Mouse (Mus musculus) sigmoid colon, adult 10 weeks (tissue): Measurements from ENCODE around the gene Hoxa2. TPM values are rescaled to one million over a fixed set of nuclear protein-coding genes. Genes with fewer than 3 reads are reported as not detected.

Source experiments
- polyA plus RNA-seq: library from polyadenylated mRNA; stranded (reverse); fragments of 350-450 nt; fragmentation: Illumina TruSeq; extraction: RNeasy Lipid Tissue Mini Kit (QIAGEN cat#74804); gene quantifications from one replicate; pipeline ENCODE4 v1.2.3, GENCODE M21; 2014; ENCODE audit warnings: low read depth, low replicate concordance

The Hoxa2 gene
- polyA plus RNA-seq, result 10.2 TPM

DNA sequence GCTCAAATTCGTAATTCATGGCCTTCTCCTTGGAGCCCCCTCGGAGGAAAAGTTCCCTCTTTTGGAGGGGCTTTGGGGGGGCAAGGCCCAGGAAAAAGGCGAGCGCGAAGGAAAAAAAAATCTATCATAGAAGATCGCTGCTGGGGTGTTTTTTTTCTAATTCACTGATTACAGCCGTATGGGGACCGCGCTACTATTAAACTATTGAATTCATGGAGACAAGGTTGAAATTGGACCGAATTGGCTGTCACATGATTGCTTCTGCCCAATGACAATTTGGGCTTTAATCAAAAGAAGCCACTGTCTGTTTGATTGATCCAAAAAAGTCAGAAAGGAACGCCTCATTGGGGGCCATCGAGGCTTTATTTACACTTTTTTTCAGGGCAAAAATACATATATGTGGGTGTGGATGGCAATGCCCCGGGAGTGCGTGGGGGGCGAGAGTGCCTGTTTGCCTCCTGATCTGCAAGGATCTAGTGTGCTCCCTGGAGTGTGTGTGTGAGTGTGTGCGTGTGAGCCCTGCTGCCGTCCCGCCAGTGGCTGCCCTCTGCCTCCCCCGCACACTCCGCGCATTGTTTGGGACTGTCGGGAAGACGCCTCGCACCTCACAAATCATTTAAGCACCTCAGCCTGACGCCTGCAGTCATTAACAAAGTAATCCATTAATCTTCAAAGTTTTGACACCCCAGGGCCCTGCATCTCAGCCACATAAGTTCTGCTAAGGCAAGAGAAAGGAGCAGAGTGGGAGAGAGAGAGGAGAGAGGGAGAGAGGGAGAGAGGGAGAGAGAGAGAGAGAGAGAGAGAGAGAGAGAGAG lies at the start of gene Hoxa2:
TSS of gene Hoxa2 (minus strand) at position 206 of the 815 bp plus-strand sequence.

DNA sequence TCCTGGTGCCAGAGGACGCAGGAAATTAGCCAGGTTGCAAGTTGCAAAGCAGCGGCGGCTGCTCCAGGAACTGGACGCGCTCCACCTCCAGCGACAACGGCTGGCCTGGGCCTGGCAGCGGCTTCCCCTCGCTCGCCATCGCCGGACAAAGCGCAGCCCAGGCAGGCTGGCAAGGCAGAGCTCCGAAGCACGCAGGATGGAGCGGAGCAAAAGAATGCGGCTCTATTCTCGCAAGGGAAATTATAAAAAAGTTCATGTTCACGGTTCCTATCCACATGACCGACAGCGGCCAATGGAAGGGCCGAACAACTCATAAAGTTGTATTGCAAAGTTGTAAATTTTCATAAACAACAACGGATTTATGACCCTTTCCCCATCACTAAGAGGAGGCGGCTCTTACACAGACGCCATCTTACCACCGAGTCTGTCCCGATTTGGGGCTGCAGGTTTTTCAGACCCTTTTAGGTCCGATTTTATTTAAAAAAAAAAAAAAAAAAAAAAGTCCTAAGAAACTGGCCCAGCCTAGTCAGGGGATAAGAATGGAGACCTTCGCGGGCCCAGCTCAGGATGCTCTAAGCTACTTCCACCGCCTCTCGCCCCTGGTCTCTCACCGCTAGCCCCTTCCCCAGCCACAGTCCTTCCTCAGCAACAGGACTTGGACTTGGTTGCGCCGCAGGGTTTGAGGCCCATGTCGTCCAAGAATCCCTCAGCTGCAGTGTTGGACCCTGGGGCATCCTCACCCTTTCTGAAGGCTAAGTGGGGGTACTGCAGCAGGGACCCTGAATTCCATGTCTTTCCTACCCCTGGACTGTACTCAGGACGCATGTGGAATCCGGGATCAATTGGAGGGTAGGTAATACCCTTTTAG lies 48.7 kb upstream of the Hoxa2 start, which contains the start of the genes Hoxa3 and Gm28308:
TSS of gene Hoxa3 (minus strand) at position 218 of the 868 bp plus-strand sequence.
TSS of gene Gm28308 (minus strand) at position 221 of the 868 bp plus-strand sequence.

GRCm38 (mm10) chr6:52208072-52208867 lies 43.6 kb upstream of the Hoxa2 start, which contains the start of gene Hoxa6:
Gene Hoxa6, minus strand, starts transcription at chr6:52208722.

GRCm38 (mm10) chr6:52204050-52204752 lies 39.6 kb upstream of the Hoxa2 start, which contains the start of gene Hoxa5:
Gene Hoxa5, minus strand, starts transcription at chr6:52204587.

DNA sequence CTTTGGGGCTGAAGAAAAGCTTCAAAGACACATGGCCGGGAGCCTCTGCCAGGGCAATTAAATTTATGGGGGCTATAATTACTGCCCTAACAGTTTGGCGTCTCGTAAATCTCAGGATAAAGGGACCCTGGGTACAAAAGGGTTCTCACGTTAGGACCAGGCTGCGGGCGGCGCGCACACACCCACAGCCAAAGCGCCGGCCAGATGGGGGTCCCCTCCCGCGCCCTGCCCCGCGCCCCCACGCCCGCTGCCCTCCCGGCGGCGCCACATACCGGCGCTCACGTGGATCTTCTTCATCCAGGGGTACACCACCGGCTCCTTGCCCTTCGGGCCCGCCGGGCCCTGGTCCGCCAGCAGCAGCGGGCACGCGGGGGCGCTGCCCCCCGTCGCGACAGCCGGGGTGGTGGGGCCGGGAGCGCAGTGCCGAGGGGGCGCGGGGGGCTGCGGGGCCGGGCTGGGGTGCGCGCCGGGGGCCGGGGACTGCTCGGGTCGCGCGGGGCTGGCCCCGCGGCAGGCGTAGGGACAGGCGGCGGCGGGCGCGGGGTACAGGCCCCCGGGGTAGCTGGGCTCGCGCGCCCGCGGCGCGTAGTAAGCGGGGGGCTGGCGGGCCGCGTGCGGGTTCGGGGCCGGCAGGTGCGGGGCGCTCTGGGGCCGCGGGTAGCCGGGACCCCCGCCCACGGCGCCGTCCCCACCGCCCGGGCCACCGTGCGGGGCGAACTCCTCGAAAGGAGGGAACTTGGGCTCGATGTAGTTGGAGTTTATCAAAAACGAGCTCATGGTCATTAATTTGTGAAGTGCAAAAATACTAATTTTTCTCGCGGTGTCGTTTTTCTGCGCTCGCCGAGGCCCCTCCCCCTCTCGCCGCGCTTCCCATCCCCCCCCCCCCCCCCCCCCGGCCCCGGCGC lies 26.5 kb upstream of the Hoxa2 start, which contains the start of gene Hoxa4:
TSS of gene Hoxa4 (minus strand) at position 848 of the 905 bp plus-strand sequence.

DNA sequence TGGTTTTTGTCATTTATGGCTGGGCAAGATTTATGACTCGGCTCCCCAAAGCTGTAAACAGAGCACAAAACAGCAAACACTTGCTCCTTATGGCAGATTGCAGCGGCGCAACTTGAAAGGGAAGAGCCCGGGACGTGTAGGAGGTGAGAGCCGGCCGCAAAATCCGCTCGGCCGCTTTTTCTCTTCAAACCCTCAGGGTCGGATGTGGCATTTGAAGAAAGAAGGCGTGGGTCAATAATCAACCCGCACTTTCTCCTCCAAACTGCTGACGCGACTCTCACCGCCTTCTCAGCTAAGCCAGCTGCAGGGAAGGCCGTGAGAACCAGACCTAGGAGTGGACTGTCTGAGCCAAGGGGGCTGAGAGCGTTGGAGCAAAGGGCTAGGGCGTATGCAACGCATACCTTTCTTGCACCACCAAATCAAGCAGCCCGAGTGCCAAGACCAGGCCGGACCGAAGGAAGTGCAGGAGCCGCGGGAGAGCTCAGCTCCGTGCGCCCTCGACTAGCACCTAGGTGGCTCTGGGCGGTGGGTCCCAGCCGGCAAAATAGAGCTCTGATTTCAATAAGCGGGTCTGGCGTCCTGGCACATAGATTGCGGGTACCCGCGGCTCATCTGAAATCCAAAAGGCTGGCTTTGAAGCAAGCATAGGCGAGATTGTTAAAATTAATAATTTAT lies 12.6 kb upstream of the Hoxa2 start, which contains the start of gene 5730596B20Rik:
TSS of gene 5730596B20Rik (plus strand) at position 438 of the 675 bp plus-strand sequence.

GRCm38 (mm10) chr6:52158276-52159051 lies 6.2 kb downstream of the Hoxa2 start, which contains the start of gene Hoxa1:
Gene Hoxa1, minus strand, starts transcription at chr6:52158317.

Other genes starting within 250 kb of the Hoxa2 start
- gene Skap2, start 152.3 kb downstream of the Hoxa2 start, polyA plus RNA-seq, result 120 TPM
- gene Hoxa1, start 6.5 kb downstream of the Hoxa2 start, polyA plus RNA-seq, result 1.9 TPM
- gene 5730596B20Rik, start 12.7 kb upstream of the Hoxa2 start, polyA plus RNA-seq, result not detected
- 1.0 TPM for gene Hoxa4, start 26.9 kb upstream of the Hoxa2 start, polyA plus RNA-seq
- gene Hoxa5, start 39.8 kb upstream of the Hoxa2 start, polyA plus RNA-seq, result 34.4 TPM
- not detected for gene Hoxa6, start 43.9 kb upstream of the Hoxa2 start, polyA plus RNA-seq
- gene Hoxa3, start 48.5 kb upstream of the Hoxa2 start, polyA plus RNA-seq, result 36.4 TPM
- not detected for gene Gm28308, start 48.5 kb upstream of the Hoxa2 start, polyA plus RNA-seq
- 38.0 TPM for gene Hoxa7, start 57.0 kb upstream of the Hoxa2 start, polyA plus RNA-seq
- 111 TPM for gene Hoxa9, start 66.3 kb upstream of the Hoxa2 start, polyA plus RNA-seq
- 91.2 TPM for gene Hoxa10, start 76.0 kb upstream of the Hoxa2 start, polyA plus RNA-seq
- gene Hoxa11, start 81.0 kb upstream of the Hoxa2 start, polyA plus RNA-seq, result 4.0 TPM
- gene Hoxa13, start 96.0 kb upstream of the Hoxa2 start, polyA plus RNA-seq, result 162 TPM
- 0.19 TPM for gene Evx1, start 148.7 kb upstream of the Hoxa2 start, polyA plus RNA-seq